ENCODE assay signal across 10 mouse cellular contexts in genomic region chr7:130719931-130720598, GRCm38 (mm10). TPM values are rescaled to one million over a fixed set of nuclear protein-coding genes. Genes with fewer than 3 reads are reported as not detected.
DNase-seq lines count a peak whose midpoint lies in the region; ATAC-seq lines count a peak whose summit lies in the region.
"Had no signal": no experiment of that assay in that cellular context is flagged by ENCODE, and none has a peak within 500 bp of the region (broad histone marks: within the 10 kb centered on the region; RNA-seq: fewer than 3 reads in every experiment).

No protein-coding gene starts in this region.

- no peaks in the 10 kb centered on the region for H3K27me3 ChIP-seq in embryonic facial prominence, embryonic 14.5 days (replicated peaks; ENCODE audit: control insufficient read depth, insufficient read depth, low read length)
- no peaks in the 10 kb centered on the region for H3K27me3 ChIP-seq in intestine, embryonic 15.5 days (replicated peaks)
- H3K27me3 ChIP-seq in midbrain, embryonic 11.5 days (ENCODE audit: control insufficient read depth, insufficient read depth, low read length) = no peaks in the 10 kb centered on the region

- intact Hi-C loops in left cerebral cortex, postnatal 25 days (cut with DNase I) = no loop called here

- ATAC-seq in embryonic facial prominence, embryonic 14.5 days (ENCODE audit: low read depth) = peak; percentile 78
- peak; percentile 41 for ATAC-seq in intestine, embryonic 15.5 days
- ATAC-seq in midbrain, embryonic 11.5 days (ENCODE audit: low FRiP score) = peak; percentile 35; the same call in 1 of the 2 replicates
- no peak for ATAC-seq in granulocyte monocyte progenitor cell, adult 5-6 weeks (replicated peaks; ENCODE audit: poor library complexity, severe bottlenecking)

- H3K27ac ChIP-seq in embryonic facial prominence, embryonic 14.5 days (replicated peaks; ENCODE audit: low read depth, low read length) = peak overlapping the region; percentile 62
- peak overlapping the region; percentile 67 for H3K27ac ChIP-seq in intestine, embryonic 15.5 days
- H3K27ac ChIP-seq in midbrain, embryonic 11.5 days (ENCODE audit: low read depth, low read length) = peak overlapping the region; percentile 45

- no peak overlapping the region for H3K4me2 ChIP-seq in embryonic facial prominence, embryonic 14.5 days (ENCODE audit: low read depth, low read length)
- peak overlapping the region; percentile 41 for H3K4me2 ChIP-seq in intestine, embryonic 15.5 days (replicated peaks)
- peak overlapping the region; percentile 14 for H3K4me2 ChIP-seq in midbrain, embryonic 11.5 days

- H3K4me1 ChIP-seq in embryonic facial prominence, embryonic 14.5 days (ENCODE audit: control insufficient read depth, insufficient read depth, low read length) = peaks cover 6% of the 10 kb centered on the region; the same call in 1 of the 2 replicates
- H3K4me1 ChIP-seq in intestine, embryonic 15.5 days (replicated peaks) = peaks cover 11% of the 10 kb centered on the region
- peaks cover 22% of the 10 kb centered on the region for H3K4me1 ChIP-seq in midbrain, embryonic 11.5 days (ENCODE audit: control insufficient read depth, insufficient read depth, low read length)
- H3K4me1 ChIP-seq: megakaryocyte, embryonic 14.5 days had no signal

- no peaks in the 10 kb centered on the region for H3K9me3 ChIP-seq in embryonic facial prominence, embryonic 14.5 days (ENCODE audit: control insufficient read depth, low read length)
- no peaks in the 10 kb centered on the region for H3K9me3 ChIP-seq in intestine, embryonic 15.5 days
- no peaks in the 10 kb centered on the region for H3K9me3 ChIP-seq in midbrain, embryonic 11.5 days (ENCODE audit: control insufficient read depth, low read length)
- H3K9me3 ChIP-seq: megakaryocyte, embryonic 14.5 days had no signal

- H3K36me3 ChIP-seq in embryonic facial prominence, embryonic 14.5 days (ENCODE audit: control insufficient read depth, insufficient read depth, low read length) = peaks cover 42% of the 10 kb centered on the region
- 0 out of 2 replicates have a peak, but pooled peaks cover 4% of the 10 kb centered on the region for H3K36me3 ChIP-seq in intestine, embryonic 15.5 days
- H3K36me3 ChIP-seq in midbrain, embryonic 11.5 days (ENCODE audit: control insufficient read depth, insufficient read depth, low read length) = peaks cover 5% of the 10 kb centered on the region

- 0 out of 2 replicates have a peak overlapping the region, but pooled peaks have one; percentile 26 for H3K9ac ChIP-seq in embryonic facial prominence, embryonic 14.5 days (ENCODE audit: low read depth, low read length)
- no peak overlapping the region for H3K9ac ChIP-seq in intestine, embryonic 15.5 days
- H3K9ac ChIP-seq in midbrain, embryonic 11.5 days (ENCODE audit: low read length) = peak overlapping the region; percentile 7

- no peak overlapping the region for H3K4me3 ChIP-seq in embryonic facial prominence, embryonic 14.5 days (ENCODE audit: low read depth, low read length)
- no peak overlapping the region for H3K4me3 ChIP-seq in intestine, embryonic 15.5 days (replicated peaks)
- no peak overlapping the region for H3K4me3 ChIP-seq in midbrain, embryonic 11.5 days (ENCODE audit: low read depth, low read length)
- H3K4me3 ChIP-seq: megakaryocyte, embryonic 14.5 days had no signal

- 28% methylated on average over 16 of the region's 16 CpGs for WGBS in embryonic facial prominence, embryonic 14.5 days
- WGBS in intestine, embryonic 15.5 days = 38% methylated on average over 16 of the region's 16 CpGs
- WGBS in midbrain, embryonic 11.5 days = 6% methylated on average over 16 of the region's 16 CpGs

- DNase-seq in ZHBTc4 (ENCODE audit: low read depth, low spot score) = peak; percentile 68
- DNase-seq in embryonic facial prominence, embryonic 14.5 days (ENCODE audit: low spot score) = peak; percentile 39
- peak; percentile 90 for DNase-seq in midbrain, embryonic 11.5 days (ENCODE audit: low spot score, missing footprints)
- DNase-seq in right cerebral cortex, postnatal 36 days (ENCODE audit: low spot score in 2 of 2) = no peak
- no peak for DNase-seq in frontal cortex, postnatal 10 days (ENCODE audit: low spot score in 2 of 2)
- no peak for DNase-seq in left cerebral cortex, postnatal 25 days (ENCODE audit: low spot score in 2 of 2)
- DNase-seq: layer of hippocampus, adult 9-11 months had no signal

RNA-seq across cellular contexts. Expression of gene Btbd16, which starts 53.8 kb away (rescaled TPM):
- not detected in 2 replicates for polyA plus RNA-seq in embryonic facial prominence, embryonic 14.5 days (2014; fragmentation: Nextera tagmentation; extraction: Ambion mirVana)
- polyA plus RNA-seq in intestine, embryonic 15.5 days (2015; fragmentation: Nextera tagmentation; extraction: Ambion mirVana) = 0.05 and 0.06 TPM in 2 replicates
- not detected in 2 replicates for polyA plus RNA-seq in midbrain, embryonic 11.5 days (2014; fragmentation: Nextera tagmentation; extraction: Ambion mirVana)
- 1.1 TPM in 1 of 2 replicates, not detected in the other for total RNA-seq in granulocyte monocyte progenitor cell, adult 5-6 weeks (2014; fragmentation: Nextera tagmentation)
- total RNA-seq in granulocyte monocyte progenitor cell, adult 5-6 weeks (2017) = 0.47 TPM in 1 of 2 replicates, not detected in the other
- under 1 TPM; 0.34 to 0.53 TPM for total RNA-seq in left cerebral cortex, postnatal 25 days (2021)

Comparison
In these comparisons a context has a peak if more than half of its experiments do, and no peak if none do; other contexts are left out.
1. DNase-seq: peak in ZHBTc4 (single experiment), embryonic facial prominence, embryonic 14.5 days (single experiment) and midbrain, embryonic 11.5 days (single experiment); none in right cerebral cortex, postnatal 36 days (0 of 2), frontal cortex, postnatal 10 days (0 of 2) and left cerebral cortex, postnatal 25 days (0 of 2).
2. Peak in every context shown above with its lines, with median percentiles within 50 percentile points of each other: H3K27ac ChIP-seq.